Mouse (Mus musculus): ENCODE data around the gene Prkra.

Gene Prkra

DNA sequence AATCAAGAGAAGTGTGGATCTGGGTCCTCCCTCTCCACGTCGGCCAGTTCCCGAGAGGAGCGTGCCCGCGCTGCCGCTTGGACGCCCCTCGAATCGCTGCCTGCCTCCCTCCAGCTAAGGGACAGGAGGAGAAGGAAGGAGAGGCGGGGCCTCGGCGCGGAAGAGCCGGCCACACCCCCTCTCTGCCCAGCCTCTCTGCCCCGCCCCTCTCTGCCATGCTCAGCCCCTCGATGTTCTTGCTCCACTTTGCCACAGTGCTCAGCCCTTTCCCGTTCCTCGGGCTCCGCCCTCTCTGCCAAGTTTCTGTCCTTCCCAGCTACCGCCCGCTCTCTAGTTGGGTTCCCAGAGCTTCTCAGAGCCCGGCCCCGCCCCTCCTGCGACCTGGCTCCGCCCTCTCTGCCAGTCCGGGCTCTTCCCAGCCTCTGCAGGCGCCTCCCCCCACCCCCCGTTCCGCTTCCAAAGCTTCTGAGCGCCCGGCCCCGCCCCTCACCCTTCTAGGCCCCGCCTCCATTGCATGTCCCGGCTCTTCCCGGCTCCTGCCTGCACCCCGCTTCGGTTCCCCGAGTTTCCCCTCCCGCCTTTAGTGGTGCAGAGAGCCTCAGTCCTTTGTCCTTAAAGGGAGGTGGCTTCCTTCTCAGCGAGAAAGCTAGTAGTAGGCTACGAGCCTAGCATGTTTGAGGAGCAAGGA lies at the start of gene Prkra, which contains the start of gene Pjvk:
Gene Prkra, minus strand, starts transcription at position 133 of the 688 bp plus-strand sequence.
Gene Pjvk, plus strand, starts transcription at position 594 of the 688 bp plus-strand sequence.
- peak; percentile 100 for DNase-seq

DNA sequence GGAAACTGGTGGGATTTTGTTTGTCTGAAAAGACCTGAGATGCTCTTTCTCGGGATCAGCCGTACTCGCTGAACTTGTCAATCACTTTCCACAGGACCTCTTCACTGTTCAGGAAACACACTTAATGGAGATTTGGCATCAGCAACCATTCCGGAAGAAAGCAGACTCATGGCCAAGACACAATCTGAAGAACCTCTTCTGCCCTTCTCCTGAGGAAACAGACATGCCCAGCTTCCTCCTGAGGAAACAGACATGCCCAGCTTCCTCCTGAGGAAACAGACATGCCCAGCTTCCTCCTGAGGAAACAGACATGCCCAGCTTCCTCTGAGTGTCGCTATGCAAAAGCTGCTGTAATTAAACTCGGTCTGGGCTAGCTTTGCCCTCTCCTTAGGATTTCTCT lies 47.5 kb upstream of the Prkra start:
- DNase-seq = no peak

DNA sequence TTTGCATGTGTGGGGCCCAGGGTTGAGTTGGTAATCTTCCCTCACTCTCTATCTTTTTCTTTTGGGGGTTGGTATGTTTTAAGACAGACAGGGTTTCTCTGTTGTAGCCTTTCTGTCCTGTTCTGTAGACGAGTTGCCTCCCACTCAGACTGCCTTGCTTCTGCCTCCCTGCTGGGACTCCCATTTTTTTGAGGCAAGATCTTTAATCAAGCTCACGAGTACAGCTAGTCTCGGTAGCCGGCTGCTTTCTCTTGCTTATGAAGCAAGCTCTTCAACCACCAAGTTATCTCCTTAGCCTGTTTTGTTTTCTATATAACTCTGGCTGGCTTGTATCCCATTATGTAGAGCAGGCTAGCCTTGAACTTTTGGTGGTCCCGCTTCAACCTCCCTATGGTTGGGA lies 46.0 kb upstream of the Prkra start:
- DNase-seq = no peak

DNA sequence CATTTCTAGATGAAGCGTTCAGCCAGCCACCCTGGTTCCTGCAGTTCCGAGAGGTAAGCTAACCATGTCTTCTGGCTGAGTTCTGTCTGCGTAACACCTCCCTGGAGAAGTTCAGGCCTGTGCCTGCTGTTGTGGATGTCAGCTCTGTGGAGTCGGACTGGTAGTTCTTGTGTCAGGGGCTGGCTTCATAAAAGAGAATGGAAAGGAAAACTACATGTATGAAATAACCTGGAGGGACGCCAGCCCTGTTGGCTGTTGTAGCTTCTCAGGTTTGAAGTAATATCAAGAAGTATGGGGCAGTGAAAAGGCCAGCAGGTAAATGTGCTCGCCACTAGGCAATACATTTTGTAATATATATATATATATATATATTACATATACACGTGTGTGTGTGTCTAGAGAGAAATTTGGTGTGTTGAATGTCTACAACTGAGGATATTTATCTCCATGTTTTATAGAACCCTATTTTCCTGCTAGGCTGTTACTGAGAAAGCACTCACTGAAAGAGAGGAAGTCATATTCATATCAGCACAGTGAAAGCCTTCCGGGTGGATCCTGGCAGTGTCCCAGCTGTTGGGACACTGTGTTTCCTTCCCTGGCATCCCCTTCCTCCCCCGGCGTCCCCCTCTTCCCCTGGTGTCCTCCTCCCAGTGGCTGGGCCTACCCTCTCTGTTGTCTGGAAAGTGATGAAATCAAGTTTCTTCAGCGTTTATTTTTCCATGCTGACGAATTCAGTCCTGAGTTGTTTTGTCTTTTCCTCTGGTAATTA lies 42.8 kb upstream of the Prkra start:
- DNase-seq = peak; percentile 81

DNA sequence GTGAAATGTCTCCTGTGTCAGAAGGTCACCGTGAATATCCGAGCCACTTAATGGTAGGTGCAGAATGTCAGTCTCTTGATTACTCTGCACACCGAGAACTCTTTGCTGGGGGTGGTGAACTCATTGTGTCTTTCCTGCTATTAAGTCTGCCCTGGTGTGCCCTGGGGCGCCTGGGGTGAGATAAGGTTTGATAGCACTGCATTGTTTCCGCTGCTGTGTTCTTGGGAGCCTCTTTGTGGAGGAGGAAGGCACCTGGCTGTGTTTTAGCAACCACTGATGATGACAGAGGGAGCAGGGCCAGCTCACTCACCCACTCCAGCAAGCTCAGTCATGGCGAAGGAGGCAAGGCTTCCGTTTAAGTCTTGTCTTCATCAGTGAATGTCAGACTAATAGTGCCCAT lies 40.3 kb upstream of the Prkra start:
- DNase-seq = no peak

DNA sequence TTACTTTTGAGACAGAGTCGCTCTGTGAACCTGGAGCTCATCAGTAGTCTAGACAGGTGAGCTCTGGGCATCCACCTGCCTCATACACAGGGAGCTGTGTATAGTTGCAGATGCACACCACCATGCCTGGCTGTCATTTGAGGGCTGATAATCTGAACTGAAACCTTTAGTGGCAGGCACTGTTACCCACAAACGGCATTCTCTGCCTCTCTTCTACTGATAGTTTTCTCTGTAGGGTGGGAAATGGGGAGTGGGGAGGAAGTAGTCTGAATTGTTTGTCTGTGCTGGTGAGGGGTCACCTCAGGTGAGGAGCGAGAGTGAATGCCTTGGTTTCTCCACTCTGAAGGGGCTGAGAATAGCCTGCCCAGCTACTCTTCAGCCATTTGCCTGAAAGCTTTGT lies 39.8 kb upstream of the Prkra start:
- DNase-seq = no peak

DNA sequence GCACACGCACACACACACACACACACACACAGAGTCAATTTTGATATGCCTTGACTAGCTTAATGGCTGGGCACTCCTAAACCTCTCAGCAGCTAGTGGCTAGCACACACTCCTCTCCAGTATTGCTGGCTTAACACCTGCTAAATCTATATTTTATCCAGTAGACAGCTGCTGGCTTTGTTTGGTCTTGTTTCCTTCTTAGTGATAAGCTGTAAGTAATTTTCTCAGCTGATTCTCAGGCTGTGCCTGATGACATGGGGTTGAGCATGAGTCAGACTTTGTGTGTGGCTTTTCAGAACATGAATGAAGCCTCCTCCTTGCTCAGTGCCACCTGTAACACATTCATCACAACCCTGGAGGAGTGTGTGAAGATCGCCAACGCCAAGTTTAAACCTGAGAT lies 39.2 kb upstream of the Prkra start:
- DNase-seq = no peak

DNA sequence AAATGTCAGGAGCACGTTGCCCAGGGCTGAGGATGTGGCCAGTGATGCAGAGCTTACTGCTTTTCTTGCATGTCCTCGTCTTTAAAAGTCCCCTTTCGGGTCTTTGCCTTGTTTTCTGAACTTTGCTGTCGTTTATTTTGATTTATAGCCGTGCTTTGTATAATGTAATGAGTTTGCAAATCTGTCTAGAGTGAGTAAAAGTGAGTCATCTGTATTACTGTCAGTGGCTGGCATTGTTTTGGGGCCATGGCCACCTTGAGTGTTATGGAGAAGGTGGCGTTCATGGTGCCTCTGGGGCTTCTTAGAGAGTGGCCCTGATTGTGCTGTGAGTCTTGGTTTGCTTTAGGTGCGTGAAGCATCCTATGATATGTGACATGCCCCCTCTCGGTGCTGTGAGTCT lies 34.5 kb upstream of the Prkra start:
- no peak for DNase-seq

DNA sequence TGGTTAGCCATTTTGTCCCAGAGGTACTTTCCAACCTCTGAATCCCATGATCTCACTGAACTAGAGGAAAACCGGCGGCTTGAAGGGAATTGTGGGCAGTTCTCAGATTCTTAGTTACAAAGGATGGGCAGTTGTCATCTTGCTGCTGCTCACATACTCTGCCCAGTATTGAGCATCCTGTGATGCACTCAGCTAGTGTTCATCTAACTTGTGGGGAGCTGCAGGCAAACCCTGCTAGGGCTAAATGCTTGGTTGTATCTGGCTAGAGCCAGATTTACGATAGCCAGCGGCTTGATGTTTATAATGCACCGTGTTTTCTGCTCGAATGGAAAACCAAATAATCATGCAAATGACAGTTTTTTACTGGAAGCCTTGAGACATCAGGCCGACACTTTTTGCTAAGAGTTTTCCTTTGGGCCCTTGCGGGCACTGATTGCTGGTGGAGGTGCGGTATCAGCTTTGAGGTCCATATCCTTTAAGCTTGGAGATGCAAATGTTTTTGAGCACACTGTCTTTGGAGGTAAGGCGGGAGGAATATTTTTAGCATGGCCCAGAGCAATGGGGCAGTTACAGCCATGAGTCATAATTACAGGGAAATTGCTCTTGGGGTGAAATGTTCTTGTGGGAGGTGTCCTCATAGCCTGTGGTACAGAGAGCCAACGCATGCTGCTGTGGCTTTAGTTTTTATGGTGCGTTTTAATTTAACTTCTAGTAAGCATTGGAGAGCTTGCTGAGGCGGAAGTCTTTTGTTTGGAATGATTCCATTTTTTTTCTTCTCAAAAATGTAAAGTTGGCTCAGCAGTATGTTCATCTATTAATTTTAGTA lies 28.8 kb upstream of the Prkra start:
- no peak for DNase-seq

DNA sequence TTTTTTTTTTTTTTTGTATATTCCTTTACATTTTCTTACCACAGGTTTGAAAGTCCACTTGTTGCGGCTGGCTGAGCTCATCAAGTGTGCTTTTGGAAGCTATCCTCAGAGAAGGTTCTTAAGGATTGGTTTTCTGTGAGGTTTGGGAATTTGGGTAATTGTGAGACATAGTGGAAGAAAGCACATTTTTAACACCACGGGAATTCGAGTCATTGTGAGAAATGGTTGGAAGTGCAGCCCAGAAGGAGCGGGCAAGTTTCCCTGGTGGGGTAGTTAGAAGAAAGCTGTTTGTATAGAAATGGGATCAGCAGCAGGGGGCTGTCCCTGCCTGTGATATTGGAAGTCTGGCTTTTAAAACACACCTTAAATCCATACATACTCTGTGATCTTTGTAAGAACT lies 28.1 kb upstream of the Prkra start:
- no peak for DNase-seq

DNA sequence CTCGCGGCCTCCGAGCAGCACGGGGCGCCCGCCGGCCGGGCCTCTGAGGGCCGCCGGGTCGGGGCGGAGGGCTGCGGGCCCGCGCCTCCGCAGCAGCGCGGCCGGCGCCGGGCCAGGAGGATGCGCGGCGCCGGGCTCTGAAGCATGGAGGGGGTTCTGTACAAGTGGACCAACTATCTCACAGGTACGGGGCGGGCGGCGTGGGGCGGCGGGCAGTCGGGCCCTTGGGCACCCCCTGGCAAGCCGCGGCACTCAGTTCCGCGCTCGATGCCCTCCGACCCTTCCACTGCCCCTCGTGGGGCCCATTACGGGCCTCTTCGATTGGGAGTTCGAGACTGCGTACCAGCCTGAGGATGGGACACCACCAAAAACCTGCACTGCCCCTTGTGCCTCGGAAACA lies 27.6 kb upstream of the Prkra start:
- peak; percentile 50 for DNase-seq

DNA sequence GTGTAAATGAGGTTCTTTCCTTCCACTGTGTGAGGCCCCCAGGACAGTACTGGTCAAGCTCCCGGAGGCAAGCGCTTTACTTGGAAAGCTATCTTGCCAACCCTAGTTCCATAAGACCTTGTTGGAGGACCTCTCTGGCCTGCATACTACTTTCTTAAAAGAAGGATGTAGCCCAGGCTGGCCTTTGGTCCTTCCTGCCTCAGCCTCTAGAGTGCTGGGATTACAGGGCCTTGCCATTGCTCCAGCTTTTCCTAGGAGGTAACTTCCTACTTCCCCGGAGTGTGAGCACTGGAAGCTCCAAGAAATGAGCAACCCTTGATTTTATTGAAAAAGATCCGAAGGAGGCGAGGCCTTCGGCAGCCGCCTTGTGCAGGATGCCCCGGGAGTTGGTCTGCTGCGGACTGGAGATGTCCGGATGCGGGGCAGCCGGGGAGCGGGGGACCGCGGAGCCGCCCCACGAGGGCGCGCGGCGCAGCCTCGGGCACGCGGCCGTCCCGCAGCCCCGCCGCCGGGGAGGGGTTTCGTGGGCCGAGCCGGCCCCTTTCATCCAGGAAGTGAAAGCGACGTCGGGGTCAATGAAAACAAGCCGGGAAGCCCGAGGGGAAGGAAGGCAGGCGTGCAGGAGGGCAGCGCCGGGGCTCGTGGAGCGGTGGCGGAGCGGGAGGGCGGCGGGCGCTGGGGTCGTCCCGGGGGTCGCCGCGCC lies 27.1 kb upstream of the Prkra start, which contains the start of gene Plekha3:
Gene Plekha3, plus strand, starts transcription at position 557 of the 703 bp plus-strand sequence.
- DNase-seq = peak; percentile 92

DNA sequence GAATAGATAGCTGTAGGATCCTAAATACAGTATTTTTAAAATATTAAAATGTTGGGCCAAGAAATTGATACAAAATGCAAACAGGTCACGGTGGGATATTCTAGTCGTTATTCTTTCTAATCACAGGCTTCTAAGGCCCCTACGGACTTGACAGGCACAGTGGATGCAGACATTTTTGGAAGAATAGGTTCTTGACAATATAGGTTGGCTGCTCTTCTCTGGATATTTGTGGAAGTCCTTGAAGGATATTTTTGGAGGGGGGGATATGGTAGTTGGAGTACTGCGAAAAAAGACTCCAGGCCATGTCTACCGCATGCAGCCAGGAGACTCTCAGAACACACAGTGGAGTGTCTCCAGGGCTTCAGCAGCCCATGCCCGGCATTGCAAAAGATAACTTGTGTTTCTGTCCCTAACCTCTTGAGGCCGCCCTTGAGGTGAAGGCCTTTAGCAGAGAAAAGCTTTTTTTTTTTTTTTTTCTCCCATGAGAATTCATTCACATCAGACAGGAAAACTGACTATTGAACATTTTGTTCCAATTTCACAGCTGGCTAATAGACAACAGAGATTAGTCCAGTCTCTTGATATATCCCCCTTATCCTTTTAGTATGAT lies 25.8 kb upstream of the Prkra start:
- peak; percentile 73 for DNase-seq

DNA sequence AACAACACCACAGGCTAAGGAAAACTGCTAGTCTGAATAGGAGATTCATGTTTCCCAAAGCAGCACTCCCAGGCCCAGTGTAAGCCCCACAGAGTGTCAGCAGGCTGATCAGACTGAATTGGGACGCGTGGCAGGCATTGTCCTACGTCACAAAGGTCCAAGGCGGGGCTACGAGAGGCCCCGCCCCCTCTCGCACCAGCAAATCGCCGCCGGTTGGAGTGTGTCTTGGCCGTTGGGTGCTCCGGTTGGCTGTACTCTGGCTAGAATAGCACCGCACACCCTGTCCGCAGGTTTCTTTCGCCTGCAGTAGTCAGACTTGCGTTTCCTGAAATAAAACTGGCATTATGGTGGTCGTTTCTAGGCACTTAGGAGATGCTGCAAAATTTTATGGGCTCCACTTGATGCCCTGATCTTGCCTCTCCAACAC lies 25.2 kb upstream of the Prkra start, which contains the start of gene Fkbp7:
Gene Fkbp7, minus strand, starts transcription at position 151 of the 427 bp plus-strand sequence.
- DNase-seq = peak; percentile 95

DNA sequence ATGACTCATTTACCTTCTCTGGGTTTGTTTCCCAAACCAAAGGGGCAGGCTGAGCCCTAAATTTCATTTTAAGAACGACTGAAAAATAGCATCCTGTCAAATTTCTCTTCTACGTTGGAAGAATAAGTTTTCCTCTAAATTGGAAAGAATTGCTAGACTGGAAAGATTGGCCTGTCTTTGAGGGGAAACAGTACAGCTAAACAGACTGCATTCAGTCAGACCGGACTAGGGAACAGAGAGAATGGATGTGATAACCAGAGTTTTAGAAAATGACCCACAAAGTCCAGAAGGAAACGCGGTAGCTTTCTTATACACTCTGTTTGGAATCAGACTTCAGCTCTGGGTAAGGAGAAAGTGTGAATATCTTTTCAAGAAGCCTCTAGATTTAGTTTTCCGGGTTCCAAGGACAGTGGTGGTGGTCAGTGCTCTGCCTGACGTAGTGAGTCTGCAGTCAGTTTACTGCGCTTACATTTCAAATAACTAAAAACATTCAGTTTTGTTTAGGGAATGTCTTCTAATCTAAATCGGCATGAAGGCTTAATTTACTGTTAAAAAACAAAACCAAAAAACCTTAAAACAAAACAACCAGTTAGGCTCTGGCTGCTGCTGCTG lies 24.4 kb upstream of the Prkra start:
- no peak for DNase-seq

DNA sequence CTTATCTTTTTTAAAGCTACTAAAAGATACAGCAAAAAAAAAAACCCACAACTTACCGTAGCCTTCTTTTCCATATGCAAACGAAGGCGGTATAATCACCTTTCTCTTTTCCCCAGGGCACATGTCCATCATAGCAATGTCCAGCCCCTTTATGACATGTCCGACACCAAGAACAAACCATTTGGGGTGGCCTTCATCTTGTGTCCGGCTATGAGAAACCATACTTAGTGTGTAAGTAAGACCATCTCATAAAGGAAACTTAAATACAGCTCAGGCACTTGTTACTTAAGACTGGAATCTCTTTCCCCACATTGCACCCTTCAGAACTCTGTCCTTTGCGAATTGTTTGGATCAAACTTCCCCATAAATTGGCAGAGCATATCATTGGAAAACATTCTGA lies 23.8 kb upstream of the Prkra start:
- no peak for DNase-seq

DNA sequence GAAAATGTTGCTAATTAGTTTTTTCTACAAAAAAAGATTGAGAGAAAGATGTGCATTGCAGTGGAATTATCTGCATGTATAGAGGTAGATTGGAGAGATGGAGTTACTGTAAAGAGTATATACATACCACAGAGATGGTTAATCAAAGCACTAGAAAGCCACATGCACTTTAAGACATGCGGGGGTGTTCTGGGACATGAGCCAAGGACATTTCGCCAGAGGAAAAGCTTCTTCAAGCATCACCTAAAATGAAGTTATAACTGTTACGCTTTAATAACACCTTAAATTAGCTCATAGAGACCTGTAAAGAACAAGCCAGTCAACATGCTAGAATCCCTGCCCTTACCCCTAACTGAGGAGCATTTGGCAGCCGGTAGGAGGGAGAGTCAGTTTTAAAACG lies 19.4 kb upstream of the Prkra start:
- DNase-seq = no peak

DNA sequence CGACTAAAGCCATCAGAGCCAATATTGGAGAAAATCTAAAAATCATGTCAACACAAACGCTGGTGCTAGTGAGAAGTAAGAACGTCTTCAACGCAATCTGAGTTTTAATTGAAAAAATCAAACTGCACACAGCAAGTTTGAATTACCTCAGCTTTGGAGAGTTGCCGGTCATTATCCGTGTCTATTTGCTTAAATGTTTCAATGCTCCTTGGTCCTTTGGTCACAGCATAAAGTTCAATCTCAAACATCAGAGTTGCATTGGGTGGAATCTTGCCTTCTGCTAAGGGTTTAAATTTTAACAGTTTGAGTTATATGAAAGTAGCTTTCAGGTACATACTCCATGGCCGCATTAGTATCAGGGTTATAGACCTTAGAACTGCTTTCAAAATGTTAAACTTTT lies 17.7 kb upstream of the Prkra start:
- DNase-seq = no peak

DNA sequence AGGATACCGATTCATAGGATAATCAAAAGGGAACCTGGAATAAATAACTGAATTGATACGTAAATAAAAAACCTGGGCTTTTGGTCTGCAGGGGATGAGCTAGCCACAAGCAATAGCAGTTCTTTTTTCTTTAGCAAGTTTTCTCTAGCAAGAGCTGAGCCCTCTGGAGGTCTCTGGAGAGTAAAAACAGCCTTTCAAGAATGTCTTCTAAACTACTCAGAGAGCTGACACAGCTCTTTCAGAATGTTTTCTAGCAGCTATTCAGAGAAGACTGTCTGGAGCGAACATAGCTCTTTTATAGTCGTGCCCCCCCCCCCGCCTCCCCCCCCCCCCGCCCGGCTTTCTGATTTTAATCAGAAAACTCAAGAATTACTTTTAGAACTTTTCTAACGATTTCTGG lies 11.6 kb upstream of the Prkra start:
- no peak for DNase-seq

DNA sequence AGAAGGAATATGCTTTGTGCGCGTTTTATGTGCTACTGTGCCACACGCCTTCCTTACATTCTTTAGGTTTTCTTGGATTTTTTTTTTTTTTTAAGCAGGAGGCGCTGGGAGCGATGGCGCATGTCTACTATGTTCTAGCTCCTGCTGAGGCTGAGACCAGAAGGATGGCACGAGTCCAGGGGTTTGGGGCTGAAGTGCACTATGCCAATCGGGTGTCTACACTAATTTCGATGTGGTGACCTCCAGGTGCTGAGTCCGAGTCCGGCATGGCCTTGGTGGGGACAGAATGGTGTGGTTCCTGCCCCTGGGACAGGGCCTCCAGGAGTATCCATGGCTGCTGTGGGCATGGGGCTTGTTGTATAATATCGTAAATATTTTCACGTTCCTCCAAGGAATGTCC lies 10.7 kb upstream of the Prkra start:
- peak; percentile 22 for DNase-seq

DNA sequence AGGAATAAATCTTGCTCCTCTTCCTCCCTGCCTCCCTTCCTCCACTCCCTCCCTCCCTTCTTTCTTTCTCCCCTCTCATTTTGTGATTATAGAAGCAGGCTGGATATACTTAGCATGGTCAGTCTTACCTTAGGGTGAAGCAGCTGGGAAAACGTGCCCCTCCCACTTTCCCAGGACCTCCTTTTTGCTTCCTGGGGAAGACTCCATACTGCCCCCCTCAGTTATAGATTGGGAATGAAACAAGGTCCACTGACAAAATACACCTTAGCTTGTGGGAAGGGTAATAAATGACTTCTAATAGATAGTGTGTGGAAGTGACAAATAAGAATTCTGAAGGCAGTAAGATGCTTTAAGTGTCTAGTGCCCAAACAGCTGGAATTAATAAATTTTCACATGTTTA lies 8.2 kb upstream of the Prkra start:
- DNase-seq = peak; percentile 25

DNA sequence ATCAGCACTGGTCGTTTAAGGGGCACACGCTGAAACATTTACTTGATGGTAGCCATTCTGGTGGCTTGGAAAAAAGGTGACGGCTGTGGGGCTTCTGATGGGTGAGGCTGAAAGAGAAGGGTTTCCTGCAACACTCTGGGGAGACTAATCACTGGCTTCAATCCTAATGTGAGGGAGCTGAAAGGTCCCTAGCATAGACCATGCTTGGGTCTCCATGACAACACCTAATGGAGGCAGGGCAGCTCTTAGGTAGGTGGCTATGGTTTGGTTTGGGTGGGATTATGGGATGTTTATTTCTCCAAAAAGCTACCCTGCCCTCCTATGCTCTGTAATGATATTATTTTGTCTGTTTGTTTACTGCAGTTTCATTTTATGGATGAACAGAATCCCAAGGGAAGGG lies 7.6 kb upstream of the Prkra start:
- DNase-seq = no peak

Measured in kidney, postnatal 10 days (tissue).